Mouse (Mus musculus) cerebellum, adult 2 months (tissue): ENCODE measurements around the gene Spsb1.

Source experiments
- CTCF ChIP-seq: fragments of 200-500 bp; IDR thresholded peaks from 2 replicates; pipeline ENCODE4 v1.5.1; 2011; ENCODE audit warnings: low read depth, mild to moderate bottlenecking, control low read depth, low read length, moderate library complexity, borderline replicate concordance; ENCODE audit not compliant: insufficient read depth
- POLR2A ChIP-seq: fragments of 200-500 bp; IDR thresholded peaks from 2 replicates; pipeline ENCODE4 v1.6.1; 2011; ENCODE audit warnings: low read length, control low read depth, borderline replicate concordance; ENCODE audit not compliant: insufficient read depth

DNA sequence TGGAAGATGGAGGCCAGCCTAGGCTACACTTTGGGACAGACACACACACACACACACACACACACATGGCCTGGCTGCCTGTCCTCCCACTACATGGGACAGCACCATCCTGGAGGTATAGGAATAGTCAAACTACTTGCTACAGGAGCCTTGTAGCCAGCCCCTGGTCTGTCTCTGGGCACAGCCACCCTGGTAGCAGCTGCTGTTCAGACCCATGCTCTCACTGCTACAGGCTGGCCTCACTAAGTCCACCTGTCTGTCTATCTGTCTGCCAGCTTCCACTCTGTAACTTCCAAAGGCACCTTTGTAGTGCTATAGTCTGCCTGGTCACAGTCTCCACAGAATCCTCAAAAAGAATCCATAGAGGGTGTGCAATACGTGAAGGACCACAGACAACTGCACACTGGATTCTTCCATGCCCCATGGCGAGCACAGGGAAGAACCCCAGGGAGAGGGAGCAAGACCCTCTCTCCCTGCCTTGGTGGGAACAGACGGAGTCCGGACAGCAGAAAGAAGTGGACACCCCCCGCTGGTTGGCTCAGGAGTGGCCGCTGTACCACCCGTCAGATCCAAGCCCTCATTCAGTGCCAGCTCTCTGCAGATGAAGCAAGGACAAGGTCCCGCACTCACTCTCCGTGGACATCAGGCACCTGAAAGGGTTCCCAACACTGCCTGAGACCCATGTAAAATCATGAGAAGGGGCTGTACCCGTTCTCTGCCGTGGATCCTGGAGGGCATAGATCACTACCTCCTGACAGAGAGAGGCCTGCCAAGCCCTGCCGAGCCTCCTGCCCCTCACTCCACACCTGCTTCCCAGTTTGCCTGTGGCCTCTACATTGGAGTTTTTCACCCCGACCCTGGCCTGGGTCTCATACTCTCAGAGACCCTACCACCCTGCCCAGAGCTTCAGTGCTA is 37.2 kb upstream of the Spsb1 start:
- no peak for TF ChIP-seq CTCF
- no peak for TF ChIP-seq POLR2A
